Mouse (Mus musculus): Measurements from ENCODE around the gene Meltf. TPM values are rescaled to one million over a fixed set of nuclear protein-coding genes. Genes with fewer than 3 reads are reported as not detected.

Meltf gene
- polyA plus RNA-seq, 1 experiment from 2014 or later, result 0.10 TPM

DNA sequence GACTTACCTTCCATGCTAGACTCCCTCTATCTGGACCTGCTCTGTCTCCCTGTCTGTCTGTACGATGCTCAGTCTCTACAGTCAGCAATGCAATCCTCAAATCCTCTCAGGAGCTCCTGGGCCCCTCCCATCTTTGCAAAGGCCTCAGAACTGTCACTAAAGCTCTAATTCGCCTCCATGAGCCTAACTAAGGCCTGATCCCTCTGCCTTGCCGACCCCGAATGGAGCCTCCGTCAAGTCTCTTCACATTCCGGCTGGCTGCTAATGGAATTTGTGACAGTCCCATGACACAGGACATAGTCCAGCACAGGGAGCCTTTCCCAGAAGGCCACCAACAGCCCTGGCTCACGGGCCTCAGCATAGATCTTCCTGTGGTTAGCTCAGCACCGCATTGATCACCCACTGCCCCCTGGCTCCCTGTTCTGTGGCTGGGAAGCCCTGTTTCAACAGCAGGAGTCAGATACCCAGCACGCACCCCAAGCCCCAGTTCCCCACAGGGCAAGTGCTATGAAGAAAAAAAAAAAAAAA lies 3.8 kb downstream of the Meltf start:
- H3K9me3 ChIP-seq (ENCODE audit: control insufficient read depth, low read length), result no peaks in the 10 kb centered on the region
- WGBS, result 55% methylated on average over 9 of the region's 9 CpGs
- H3K27me3 ChIP-seq (ENCODE audit: control insufficient read depth, insufficient read depth, low read length), result no peaks in the 10 kb centered on the region
- no peaks in the 10 kb centered on the region for H3K36me3 ChIP-seq (ENCODE audit: control insufficient read depth, insufficient read depth, low read length)
- no peak overlapping the region for H3K9ac ChIP-seq (ENCODE audit: low read length)
- no peaks in the 10 kb centered on the region for H3K4me1 ChIP-seq (ENCODE audit: control insufficient read depth, insufficient read depth, low read length)
- no peak overlapping the region for H3K27ac ChIP-seq (ENCODE audit: low read depth, low read length)
- no peak for ATAC-seq (ENCODE audit: low FRiP score)
- no peak for DNase-seq (ENCODE audit: low spot score, missing footprints)
- no peak overlapping the region for H3K4me2 ChIP-seq
- H3K4me3 ChIP-seq (ENCODE audit: low read depth, low read length), result no peak overlapping the region

DNA sequence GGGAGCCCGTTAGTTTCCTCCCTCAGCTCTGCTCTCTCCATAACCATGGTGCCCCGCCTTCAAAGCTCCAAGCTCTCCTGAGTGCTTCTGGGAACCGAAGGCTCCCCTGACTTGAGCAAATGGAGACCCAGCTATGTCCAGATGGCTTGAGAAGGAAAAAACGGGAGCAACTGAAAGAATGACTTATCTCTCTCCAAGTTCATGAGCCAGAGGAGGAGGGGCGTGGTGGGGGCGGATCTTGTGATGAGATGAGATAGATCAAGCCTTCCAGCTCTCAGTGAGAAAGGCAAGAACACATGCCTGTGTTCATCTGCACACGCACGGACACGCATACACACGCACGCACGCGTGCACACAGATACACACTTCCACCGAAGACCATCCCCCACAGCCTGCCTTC lies 4.7 kb downstream of the Meltf start:
- Histone ChIP-seq H3K4me3 (ENCODE audit: low read depth, low read length) (no peak overlapping the region), H3K9ac (ENCODE audit: low read length) (no peak overlapping the region), H3K4me2 (no peak overlapping the region), H3K36me3 (ENCODE audit: control insufficient read depth, insufficient read depth, low read length) (no peaks in the 10 kb centered on the region), H3K4me1 (ENCODE audit: control insufficient read depth, insufficient read depth, low read length) (no peaks in the 10 kb centered on the region), H3K27me3 (ENCODE audit: control insufficient read depth, insufficient read depth, low read length) (no peaks in the 10 kb centered on the region), H3K27ac (ENCODE audit: low read depth, low read length) (no peak overlapping the region), H3K9me3 (ENCODE audit: control insufficient read depth, low read length) (no peaks in the 10 kb centered on the region)
- WGBS, result 83% methylated on average over 14 of the region's 14 CpGs
- ATAC-seq (ENCODE audit: low FRiP score) (0 out of 2 replicates have a peak, but pooled peaks have one; percentile 10), DNase-seq (ENCODE audit: low spot score, missing footprints) (no peak)

DNA sequence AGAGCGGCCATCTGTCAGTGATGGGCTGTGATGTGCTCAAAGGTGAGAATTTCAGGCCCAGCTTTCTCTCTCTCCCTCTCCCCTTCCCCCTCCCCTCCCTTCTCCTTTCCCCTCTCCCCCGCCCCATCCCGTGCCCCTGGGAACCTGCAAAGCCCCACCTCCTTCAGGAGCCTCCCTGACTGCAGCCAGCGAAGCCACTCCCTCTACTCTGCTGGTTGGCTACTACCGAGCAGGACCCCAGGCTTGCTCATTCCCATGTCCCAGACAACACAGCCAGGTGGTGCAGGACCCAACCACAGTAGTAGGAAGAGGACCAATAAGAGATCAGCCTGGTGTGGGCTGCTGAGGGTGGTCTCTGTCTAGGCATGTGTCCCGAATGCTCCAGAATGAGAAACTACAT lies 5.3 kb downstream of the Meltf start:
- H3K4me3 ChIP-seq (ENCODE audit: low read depth, low read length), result no peak overlapping the region
- no peak overlapping the region for H3K27ac ChIP-seq (ENCODE audit: low read depth, low read length)
- ATAC-seq (ENCODE audit: low FRiP score) (peak; percentile 61), DNase-seq (ENCODE audit: low spot score, missing footprints) (no peak)
- no peaks in the 10 kb centered on the region for H3K9me3 ChIP-seq (ENCODE audit: control insufficient read depth, low read length)
- no peaks in the 10 kb centered on the region for H3K4me1 ChIP-seq (ENCODE audit: control insufficient read depth, insufficient read depth, low read length)
- H3K9ac ChIP-seq (ENCODE audit: low read length), result no peak overlapping the region
- no peaks in the 10 kb centered on the region for H3K36me3 ChIP-seq (ENCODE audit: control insufficient read depth, insufficient read depth, low read length)
- WGBS, result 17% methylated on average over 6 of the region's 6 CpGs
- H3K4me2 ChIP-seq, result no peak overlapping the region
- no peaks in the 10 kb centered on the region for H3K27me3 ChIP-seq (ENCODE audit: control insufficient read depth, insufficient read depth, low read length)

DNA sequence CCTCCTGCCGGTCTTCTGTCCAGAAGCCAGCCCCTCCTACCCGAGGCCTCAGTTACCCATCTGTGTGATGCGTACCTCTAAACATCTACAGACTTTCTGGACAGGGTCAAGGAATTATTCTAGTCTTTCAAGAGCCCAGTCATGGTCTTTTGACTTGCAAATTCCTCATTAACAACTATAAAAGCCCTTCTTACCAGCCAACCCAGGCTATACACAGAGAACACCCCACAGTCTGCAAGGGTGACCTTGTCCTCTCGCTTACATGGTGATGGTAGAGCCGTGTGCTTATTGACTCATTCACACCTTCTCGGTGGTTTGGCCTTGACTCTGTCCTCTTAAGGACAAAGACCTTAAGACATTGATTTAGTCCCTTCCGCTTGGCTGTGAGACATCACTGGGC lies 12.3 kb downstream of the Meltf start:
- 68% methylated on average over 7 of the region's 7 CpGs for WGBS
- H3K4me3 ChIP-seq (ENCODE audit: low read depth, low read length), result no peak overlapping the region
- no peak for ATAC-seq (ENCODE audit: low FRiP score)

DNA sequence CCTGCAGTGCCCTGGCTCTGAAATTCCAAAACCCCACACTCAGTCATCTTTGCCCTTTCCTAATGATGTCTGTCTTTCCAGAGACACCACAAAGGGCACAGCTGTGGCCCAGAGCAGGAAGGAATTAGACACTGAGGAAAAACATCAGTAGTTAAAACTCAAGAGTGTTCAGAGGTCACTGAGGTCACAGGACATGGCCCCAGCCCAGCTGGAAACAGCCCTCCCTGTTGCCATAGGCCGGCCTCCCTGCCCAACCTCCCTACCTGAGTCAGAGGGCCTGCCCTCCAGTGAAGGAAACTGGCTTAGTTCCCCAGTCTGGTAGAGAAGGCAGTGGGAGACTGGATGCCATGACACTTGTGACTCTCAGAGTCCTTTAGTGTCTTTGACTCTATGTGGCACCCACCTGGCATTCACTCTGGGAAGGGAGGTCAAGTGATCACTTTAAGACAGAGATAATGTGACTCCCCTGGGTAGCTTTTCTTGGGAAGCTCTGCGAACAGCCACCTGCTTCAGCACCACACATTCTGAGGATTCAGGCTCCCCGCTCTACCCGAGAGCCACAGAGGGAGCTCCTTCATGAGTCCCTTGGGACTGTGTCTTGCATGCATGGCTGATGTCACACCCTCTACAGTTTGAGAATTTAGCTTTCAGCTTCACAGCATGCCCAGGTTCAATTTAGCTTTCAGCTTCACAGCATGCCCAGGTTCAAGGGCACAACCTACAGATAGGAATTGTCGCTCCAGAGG lies 15.0 kb downstream of the Meltf start:
- no peaks in the 10 kb centered on the region for H3K27me3 ChIP-seq (ENCODE audit: control insufficient read depth, insufficient read depth, low read length)
- H3K9me3 ChIP-seq (ENCODE audit: control insufficient read depth, low read length), result no peaks in the 10 kb centered on the region
- H3K9ac ChIP-seq (ENCODE audit: low read length), result no peak overlapping the region
- WGBS, result 70% methylated on average over 5 of the region's 5 CpGs
- DNase-seq (ENCODE audit: low spot score, missing footprints), result peak; percentile 59
- H3K27ac ChIP-seq (ENCODE audit: low read depth, low read length), result no peak overlapping the region
- no peaks in the 10 kb centered on the region for H3K36me3 ChIP-seq (ENCODE audit: control insufficient read depth, insufficient read depth, low read length)
- ATAC-seq (ENCODE audit: low FRiP score), result no peak
- H3K4me1 ChIP-seq (ENCODE audit: control insufficient read depth, insufficient read depth, low read length), result peaks cover 7% of the 10 kb centered on the region; the same call in 1 of the 2 replicates
- H3K4me2 ChIP-seq, result no peak overlapping the region
- no peak overlapping the region for H3K4me3 ChIP-seq (ENCODE audit: low read depth, low read length)

More for the DNA sequence above, 12.3 kb downstream of the Meltf start:
- Histone ChIP-seq H3K36me3 (ENCODE audit: control insufficient read depth, insufficient read depth, low read length) (no peaks in the 10 kb centered on the region), H3K4me1 (ENCODE audit: control insufficient read depth, insufficient read depth, low read length) (no peaks in the 10 kb centered on the region), H3K4me2 (no peak overlapping the region), H3K27me3 (ENCODE audit: control insufficient read depth, insufficient read depth, low read length) (no peaks in the 10 kb centered on the region), H3K9me3 (ENCODE audit: control insufficient read depth, low read length) (no peaks in the 10 kb centered on the region), H3K27ac (ENCODE audit: low read depth, low read length) (no peak overlapping the region), H3K9ac (ENCODE audit: low read length) (no peak overlapping the region)
- no peak for DNase-seq (ENCODE audit: low spot score, missing footprints)

DNA sequence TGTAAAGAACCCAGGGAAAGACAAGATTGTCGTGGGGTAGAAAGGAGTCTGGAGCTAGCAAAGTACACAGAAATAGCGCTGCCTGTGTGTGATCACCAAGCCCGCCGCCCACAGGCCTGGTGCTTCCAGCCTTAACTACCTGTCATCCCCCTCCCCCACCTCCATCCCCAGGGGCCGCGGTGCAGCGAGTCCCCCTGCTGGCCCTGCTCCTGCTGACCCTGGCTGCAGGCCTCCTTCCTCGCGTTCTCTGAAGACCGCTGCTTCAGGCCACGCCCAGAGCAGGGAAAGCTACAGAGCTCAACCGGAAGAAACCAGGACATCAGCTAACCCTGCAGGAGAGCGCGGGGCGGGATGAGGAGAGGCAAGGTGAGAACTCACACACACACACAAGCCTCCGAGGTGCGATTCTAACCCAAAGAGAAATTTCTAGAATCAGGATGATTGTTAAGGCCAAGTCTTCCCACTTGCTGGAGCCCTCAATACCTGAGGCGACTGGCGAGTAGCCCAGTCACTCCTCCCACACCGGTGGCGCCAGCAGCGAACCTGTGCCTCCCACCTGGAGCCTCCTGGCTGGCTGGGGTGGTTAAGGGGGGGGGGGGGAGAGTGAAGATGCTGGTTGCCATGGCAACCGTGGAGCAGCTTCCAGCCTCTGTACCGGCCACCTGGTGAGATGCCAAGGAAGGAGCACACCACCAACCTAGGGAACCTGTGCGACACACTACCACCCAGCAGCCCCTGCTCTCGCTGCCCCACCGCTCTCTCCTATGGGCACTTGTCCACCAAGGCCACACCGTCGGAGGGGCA lies 18.6 kb downstream of the Meltf start:
- Histone ChIP-seq H3K27ac (ENCODE audit: low read depth, low read length) (no peak overlapping the region), H3K36me3 (ENCODE audit: control insufficient read depth, insufficient read depth, low read length) (no peaks in the 10 kb centered on the region), H3K9ac (ENCODE audit: low read length) (peak overlapping the region; percentile 57), H3K4me2 (peak overlapping the region; percentile 45), H3K9me3 (ENCODE audit: control insufficient read depth, low read length) (peaks cover 4% of the 10 kb centered on the region; the same call in 1 of the 2 replicates), H3K4me1 (ENCODE audit: control insufficient read depth, insufficient read depth, low read length) (peaks cover 7% of the 10 kb centered on the region; the same call in 1 of the 2 replicates), H3K4me3 (ENCODE audit: low read depth, low read length) (peak overlapping the region; percentile 17; the same call in 1 of the 2 replicates), H3K27me3 (ENCODE audit: control insufficient read depth, insufficient read depth, low read length) (no peaks in the 10 kb centered on the region)
- DNase-seq (ENCODE audit: low spot score, missing footprints) (peak; percentile 91), ATAC-seq (ENCODE audit: low FRiP score) (peak; percentile 65; the same call in 1 of the 2 replicates)
- 8% methylated on average over 29 of the region's 29 CpGs for WGBS

DNA sequence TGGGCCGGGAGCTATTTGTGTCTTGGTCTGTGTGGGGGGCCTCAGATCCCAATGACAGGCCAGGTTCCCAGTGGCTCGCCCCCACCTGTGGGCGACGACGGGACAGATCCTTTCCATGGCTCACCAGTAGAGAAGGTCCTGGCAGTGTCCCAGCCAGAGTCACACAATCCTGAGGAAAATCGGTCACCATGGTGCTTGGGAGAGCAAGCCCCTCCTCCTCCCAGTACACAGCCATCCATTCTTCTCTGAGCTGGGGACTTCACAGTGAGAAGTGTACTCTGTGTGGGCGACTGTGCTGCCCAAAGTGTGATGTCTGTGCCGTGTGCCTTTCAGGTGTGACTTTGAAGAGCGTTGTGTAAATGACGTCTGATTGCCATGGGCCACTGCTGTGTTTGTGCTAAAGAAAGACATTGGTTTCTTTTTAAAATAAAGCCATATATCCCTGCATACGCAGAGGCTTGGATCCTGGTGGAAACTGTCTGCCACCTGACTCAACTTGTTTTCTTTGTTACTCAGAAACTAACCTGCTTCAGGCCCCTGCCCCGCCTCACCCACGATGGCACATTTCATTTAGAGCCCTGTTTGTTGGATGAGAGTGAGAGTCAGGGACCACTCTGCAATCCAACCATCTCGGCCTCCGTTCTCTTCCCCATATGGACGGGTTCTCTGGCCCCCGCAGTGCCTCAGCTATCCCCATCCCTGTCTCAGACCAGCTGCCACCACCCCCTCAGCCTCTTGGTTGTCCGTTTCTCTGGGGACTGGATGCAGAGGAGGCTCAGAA lies 20.1 kb downstream of the Meltf start:
- ATAC-seq (ENCODE audit: low FRiP score) (no peak; the same call in 1 of the 2 replicates), DNase-seq (ENCODE audit: low spot score, missing footprints) (peak; percentile 78)
- Histone ChIP-seq H3K27me3 (ENCODE audit: control insufficient read depth, insufficient read depth, low read length) (no peaks in the 10 kb centered on the region), H3K9ac (ENCODE audit: low read length) (no peak overlapping the region), H3K9me3 (ENCODE audit: control insufficient read depth, low read length) (peaks cover 4% of the 10 kb centered on the region; the same call in 1 of the 2 replicates), H3K4me2 (no peak overlapping the region), H3K4me1 (ENCODE audit: control insufficient read depth, insufficient read depth, low read length) (peaks cover 7% of the 10 kb centered on the region; the same call in 1 of the 2 replicates), H3K4me3 (ENCODE audit: low read depth, low read length) (no peak overlapping the region), H3K36me3 (ENCODE audit: control insufficient read depth, insufficient read depth, low read length) (no peaks in the 10 kb centered on the region), H3K27ac (ENCODE audit: low read depth, low read length) (no peak overlapping the region)
- 82% methylated on average over 18 of the region's 18 CpGs for WGBS

DNA sequence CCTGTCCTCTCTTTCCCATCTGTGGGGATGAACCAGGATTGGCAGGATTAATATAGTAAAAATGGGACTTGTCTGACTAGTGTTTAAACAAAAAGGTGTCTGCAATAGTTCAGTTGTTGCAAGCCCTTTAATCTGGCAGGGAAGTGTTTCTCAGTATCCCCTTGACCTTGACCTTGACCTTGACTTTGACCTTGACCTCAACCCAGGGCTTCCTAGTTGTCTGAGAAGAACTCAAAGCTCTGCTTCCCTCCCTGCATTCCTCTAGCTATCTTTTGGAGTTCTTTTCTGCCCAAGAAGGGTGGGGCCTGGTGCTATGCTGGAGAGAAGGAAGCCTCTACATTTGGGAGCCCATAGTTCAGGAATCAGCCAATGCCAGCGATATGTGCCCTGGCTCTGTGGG lies 23.3 kb downstream of the Meltf start:
- DNase-seq (ENCODE audit: low spot score, missing footprints) (peak; percentile 60), ATAC-seq (ENCODE audit: low FRiP score) (no peak)
- H3K9me3 ChIP-seq (ENCODE audit: control insufficient read depth, low read length), result peaks cover 4% of the 10 kb centered on the region; the same call in 1 of the 2 replicates
- H3K9ac ChIP-seq (ENCODE audit: low read length), result no peak overlapping the region
- H3K36me3 ChIP-seq (ENCODE audit: control insufficient read depth, insufficient read depth, low read length), result no peaks in the 10 kb centered on the region
- no peak overlapping the region for H3K4me3 ChIP-seq (ENCODE audit: low read depth, low read length)
- WGBS, result 90% methylated on average over 1 of the region's 1 CpGs
- peaks cover 7% of the 10 kb centered on the region; the same call in 1 of the 2 replicates for H3K4me1 ChIP-seq (ENCODE audit: control insufficient read depth, insufficient read depth, low read length)
- H3K27me3 ChIP-seq (ENCODE audit: control insufficient read depth, insufficient read depth, low read length), result peaks cover 2% of the 10 kb centered on the region; the same call in 1 of the 2 replicates
- no peak overlapping the region for H3K4me2 ChIP-seq
- H3K27ac ChIP-seq (ENCODE audit: low read depth, low read length), result no peak overlapping the region

Measured in midbrain, embryonic 11.5 days (tissue).